Mouse (Mus musculus): ENCODE results near the gene Plin4.
"Not testable (repeated sequence)": the region's sequence is repeated elsewhere in the genome, so short reads cannot be mapped to it uniquely, and the experiment has no call there.

Plin4 gene

GRCm38 (mm10) chr17:56100811-56101210 is 8.8 kb downstream of the Plin4 start:
- DNase-seq = no peak

- no peak for DNase-seq
Measured at GRCm38 (mm10) chr17:56098711-56099572, 10.7 kb downstream of the Plin4 start.

GRCm38 (mm10) chr17:56098180-56098579 is 11.4 kb downstream of the Plin4 start:
- DNase-seq = no peak

GRCm38 (mm10) chr17:56096883-56097282 is 12.7 kb downstream of the Plin4 start:
- DNase-seq = no peak

GRCm38 (mm10) chr17:56092794-56093193 is 16.8 kb downstream of the Plin4 start:
- no peak for DNase-seq

GRCm38 (mm10) chr17:56092312-56092711 is 17.3 kb downstream of the Plin4 start:
- DNase-seq = no peak

- no peak for DNase-seq
Measured at GRCm38 (mm10) chr17:56080781-56081585, 28.6 kb downstream of the Plin4 start.

GRCm38 (mm10) chr17:56079921-56080320 is 29.7 kb downstream of the Plin4 start:
- no peak for DNase-seq

GRCm38 (mm10) chr17:56078880-56079795 is 30.5 kb downstream of the Plin4 start, which contains the start of gene Hdgfl2:
Gene Hdgfl2, plus strand, starts transcription at chr17:56079634.
- DNase-seq = peak; percentile 99 to 100

GRCm38 (mm10) chr17:56078361-56078760 is 31.2 kb downstream of the Plin4 start:
- peak in 1 of 2 experiments; percentile 30 for DNase-seq

- no peak for DNase-seq
Measured at GRCm38 (mm10) chr17:56077523-56077922, 32.1 kb downstream of the Plin4 start.

GRCm38 (mm10) chr17:56074827-56075208 is 34.8 kb downstream of the Plin4 start, which contains the start of gene Ubxn6:
Gene Ubxn6, minus strand, starts transcription at chr17:56075028.
- peak; percentile 96 to 98 for DNase-seq

GRCm38 (mm10) chr17:56074097-56074826 is 35.3 kb downstream of the Plin4 start:
- DNase-seq = peak; percentile 83 to 84

GRCm38 (mm10) chr17:56072243-56072642 is 37.4 kb downstream of the Plin4 start:
- DNase-seq = no peak

GRCm38 (mm10) chr17:56071126-56071525 is 38.5 kb downstream of the Plin4 start:
- DNase-seq = no peak

GRCm38 (mm10) chr17:56069066-56069465 is 40.5 kb downstream of the Plin4 start:
- no peak for DNase-seq

- DNase-seq = no peak
Measured at GRCm38 (mm10) chr17:56066451-56066850, 43.2 kb downstream of the Plin4 start.

- DNase-seq = not testable (repeated sequence)
Measured at GRCm38 (mm10) chr17:56065715-56066114, 43.9 kb downstream of the Plin4 start.

- no peak for DNase-seq
Measured at GRCm38 (mm10) chr17:56062081-56062480, 47.5 kb downstream of the Plin4 start.

GRCm38 (mm10) chr17:56057381-56058120 is 52.1 kb downstream of the Plin4 start:
- no peak for DNase-seq

Data from thymus, postnatal 36 days (tissue).